Mouse (Mus musculus) adrenal gland, postnatal 14 days (tissue): ENCODE results near the gene Cers6. TPM values are rescaled to one million over a fixed set of nuclear protein-coding genes. Genes with fewer than 3 reads are reported as not detected.
A peak's percentile ranks its signal among the peaks of the same experiment; 100 is the strongest.

Source experiments
- DNase-seq: peaks from one replicate; pipeline ENCODE4 v3.0.0; 2021; ENCODE audit warnings: mixed read lengths
- total RNA-seq: library from RNA; stranded (reverse); gene quantifications from 2 replicates; pipeline ENCODE4 v1.2.3, GENCODE M21; 2021

The Cers6 gene
- total RNA-seq, 1 experiment from 2014 or later = 8.5 TPM

- DNase-seq = no peak
These were observed 23.3 kb downstream of the Cers6 start for GRCm38 (mm10) chr2:68884573-68884972.

GRCm38 (mm10) chr2:68885206-68885605 is 24.0 kb downstream of the Cers6 start:
- no peak for DNase-seq

DNA sequence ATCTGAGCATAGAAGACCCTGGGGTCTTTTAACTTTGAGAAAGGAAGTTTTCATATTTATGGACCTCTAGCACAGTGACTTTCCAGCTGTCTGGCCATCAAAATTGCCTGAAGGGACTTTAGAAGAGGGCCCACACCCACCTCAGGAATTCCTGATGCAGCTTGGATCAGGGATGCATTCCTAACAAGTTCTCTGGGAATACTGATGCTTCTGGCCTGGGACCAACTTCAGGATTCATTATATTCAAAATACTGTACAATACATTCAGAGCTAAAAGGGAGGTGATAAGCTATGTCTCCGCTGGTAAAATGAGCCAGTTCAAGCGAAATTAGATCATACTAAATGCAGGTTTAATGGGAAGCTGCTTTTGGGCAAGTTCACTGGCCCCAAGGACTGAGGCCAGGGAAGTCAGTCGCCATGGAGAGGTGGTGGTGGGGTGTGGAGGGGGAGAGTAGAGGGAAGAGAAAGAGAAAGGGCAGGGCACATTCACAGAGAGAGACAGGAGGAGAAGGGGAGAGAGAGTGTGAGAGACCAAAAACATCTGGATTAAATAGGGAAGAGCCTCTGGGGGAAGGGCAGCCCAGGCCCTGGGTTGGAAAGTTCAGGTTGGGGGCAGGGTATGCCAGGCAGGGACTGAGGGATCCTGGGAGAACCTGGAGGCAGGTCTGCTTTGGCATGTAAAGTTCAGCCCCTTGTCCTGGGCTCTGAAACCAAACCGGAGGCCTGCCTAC is 24.7 kb downstream of the Cers6 start:
- DNase-seq = no peak

DNA sequence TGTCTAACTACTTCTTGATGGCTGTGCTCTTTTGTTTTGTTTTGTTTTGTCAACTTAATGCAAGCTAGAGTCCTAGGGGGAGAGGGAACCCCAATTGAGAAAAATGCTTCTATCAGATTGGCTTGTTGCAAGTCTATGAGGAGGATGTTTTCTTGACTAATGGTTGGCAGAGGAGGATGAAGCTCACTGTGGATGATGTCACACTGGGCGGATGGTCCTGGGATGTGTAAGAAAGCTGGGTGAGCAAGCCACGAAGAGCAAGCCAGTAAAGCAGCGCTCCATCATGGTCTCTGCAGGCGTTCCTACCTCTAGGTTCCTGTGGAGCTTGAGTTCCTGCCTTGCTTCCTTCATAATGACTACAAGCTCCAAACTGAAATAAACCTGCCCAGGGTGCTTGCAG is 25.4 kb downstream of the Cers6 start:
- DNase-seq = no peak

- no peak for DNase-seq
These were observed 27.0 kb downstream of the Cers6 start for GRCm38 (mm10) chr2:68888094-68888705.

DNA sequence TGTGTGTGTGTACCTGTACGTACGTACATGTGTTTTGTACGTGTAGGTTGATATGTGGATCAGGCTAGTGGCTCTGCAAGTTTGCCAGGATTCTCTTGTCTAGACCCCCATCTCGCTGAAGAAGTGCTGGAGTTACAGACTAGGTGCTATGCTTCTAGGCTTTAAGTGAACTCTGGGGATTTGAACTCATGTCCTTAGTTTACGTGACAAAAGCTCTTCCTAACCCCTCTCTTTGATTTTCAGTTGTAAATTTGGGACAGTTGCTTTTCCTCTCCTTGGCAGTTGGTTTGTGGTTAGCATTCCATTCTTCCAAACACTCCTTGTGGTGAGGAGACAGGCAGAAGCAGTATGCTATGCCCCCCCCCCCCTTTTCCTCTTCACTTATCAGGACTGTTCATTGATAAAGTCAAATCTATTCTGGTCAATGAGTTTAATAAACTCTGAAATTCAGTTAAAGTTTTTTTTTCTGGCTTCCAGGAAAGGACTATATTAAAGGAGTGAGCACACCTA is 28.5 kb downstream of the Cers6 start:
- DNase-seq = no peak

DNA sequence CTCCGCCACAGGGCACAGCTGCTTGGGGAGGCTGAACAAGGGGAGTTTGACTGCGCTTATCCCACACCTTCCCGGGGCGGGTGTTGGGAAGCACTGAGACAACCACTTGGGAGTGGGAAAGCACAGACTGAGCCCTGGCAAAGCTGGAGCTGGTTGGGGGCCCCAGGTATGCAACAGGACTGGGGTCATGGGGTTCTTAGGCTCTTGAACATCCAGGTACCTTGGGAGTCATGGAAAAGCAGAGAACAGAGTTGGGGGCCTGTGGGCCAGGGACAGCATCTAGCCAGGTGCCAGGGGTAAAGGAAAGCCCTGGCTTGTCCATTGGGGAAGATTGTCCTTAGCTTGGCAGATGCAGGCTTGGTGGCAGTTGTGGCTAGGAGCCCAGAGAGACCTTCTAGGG is 31.2 kb downstream of the Cers6 start:
- no peak for DNase-seq

DNA sequence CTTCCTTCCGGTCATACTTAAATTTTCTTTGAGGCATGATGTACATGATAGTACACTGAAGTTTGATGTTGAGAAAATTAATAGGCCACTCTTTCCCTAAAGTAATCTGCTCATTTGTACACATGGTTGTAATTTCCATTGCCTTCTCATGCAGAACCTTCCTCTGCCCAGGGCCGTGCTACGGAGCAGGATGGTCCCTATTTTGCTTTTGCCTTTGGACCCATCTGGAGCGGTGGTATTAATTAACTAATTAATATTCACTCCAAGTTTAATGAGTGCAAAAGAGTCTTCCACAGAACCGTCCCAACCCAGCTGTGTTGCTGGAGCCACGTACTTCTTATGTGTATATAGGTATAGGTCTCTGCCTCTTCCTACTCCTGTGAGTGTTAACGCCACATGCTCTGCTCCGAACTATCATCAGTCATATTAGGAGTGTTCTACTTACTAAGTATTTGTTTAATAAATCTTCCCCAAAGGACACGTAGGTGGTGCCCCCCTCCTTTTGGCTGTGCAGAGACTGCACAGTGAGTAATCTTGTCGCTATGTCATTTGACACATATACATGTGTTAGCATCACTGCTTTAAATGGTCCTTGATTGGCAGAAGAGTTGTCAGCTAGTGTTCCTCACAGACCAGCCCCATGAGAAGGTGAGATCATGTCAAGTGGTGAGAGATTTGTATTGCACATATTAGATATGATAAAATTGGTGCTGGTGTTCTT is 34.0 kb downstream of the Cers6 start:
- DNase-seq = no peak

DNA sequence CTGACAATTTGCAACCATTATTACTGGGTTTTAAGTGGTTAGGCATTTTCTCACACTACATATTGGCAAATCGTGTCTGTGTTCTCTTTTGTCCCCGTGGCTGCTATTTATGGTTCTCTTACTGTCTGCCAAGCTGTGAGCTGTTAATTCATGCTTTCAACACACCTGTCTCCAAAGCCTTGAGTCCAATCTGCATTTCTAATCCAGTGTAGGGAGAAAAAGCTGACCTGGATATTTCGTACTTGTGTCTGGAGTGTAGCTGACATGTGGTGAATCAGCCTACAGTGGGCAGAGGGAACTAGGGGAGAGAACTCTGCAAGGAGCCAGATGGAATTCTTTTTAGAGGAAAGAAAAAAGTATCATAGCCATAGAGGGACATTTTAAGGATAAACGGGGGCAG is 35.0 kb downstream of the Cers6 start:
- DNase-seq = no peak

GRCm38 (mm10) chr2:68899770-68900521 is 38.7 kb downstream of the Cers6 start:
- no peak for DNase-seq

DNA sequence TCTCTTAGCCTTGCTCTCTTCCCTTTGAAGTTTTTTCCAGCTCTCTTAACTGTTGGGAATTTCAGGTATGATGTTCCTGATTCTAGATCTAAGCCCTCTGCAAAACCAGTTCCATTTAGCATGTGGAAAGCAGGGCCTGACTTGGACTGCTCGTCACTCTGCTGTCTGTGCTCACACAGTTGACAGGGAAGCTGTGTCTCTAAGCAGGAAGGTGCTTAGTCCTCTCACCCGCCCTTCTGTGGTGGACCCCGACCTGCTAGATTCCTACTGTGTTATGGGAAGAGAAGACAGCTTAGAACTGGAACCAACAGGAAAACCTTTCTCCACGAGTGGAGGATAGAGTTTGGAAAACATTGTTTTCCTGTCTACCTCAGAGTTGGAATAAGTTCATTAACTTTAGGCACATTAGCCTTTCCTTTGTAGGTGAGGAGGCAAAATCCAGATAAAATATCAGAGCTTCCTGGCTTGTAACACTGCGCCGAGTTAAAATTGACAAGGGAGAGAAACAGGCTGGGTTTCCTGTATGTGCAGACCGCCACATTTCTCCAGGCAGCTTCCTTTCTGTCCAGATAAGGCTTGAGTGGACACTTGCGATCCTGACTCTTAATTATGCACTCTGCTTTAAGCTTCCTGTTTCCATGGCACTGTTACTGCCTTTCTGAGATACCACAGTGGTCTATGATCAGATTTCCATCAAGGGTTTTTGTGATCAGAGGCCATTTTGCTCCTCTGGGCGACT is 39.6 kb downstream of the Cers6 start:
- no peak for DNase-seq

DNA sequence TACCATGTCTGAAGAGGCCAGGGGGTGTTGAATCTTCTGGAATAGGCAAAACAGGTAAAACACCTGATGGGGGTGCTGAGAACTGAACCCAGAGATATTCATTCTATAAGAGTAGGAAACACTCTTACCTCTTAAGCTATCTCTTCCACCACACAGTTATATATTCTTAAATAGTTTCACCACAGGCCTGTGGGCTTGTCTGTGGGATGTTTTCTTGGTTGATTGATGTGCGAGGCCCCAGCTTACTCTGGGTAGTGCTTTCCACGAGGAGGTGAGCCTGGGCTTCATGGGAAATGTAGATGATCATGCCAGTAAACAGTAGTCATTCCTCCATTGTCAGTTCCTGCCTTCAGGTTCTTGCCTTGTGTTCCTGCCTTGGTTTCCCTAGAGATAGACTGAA is 40.5 kb downstream of the Cers6 start:
- no peak for DNase-seq

GRCm38 (mm10) chr2:68902546-68902945 is 41.3 kb downstream of the Cers6 start:
- peak; percentile 43 for DNase-seq

- DNase-seq = no peak
These were observed 45.7 kb downstream of the Cers6 start for GRCm38 (mm10) chr2:68906921-68907320.

DNA sequence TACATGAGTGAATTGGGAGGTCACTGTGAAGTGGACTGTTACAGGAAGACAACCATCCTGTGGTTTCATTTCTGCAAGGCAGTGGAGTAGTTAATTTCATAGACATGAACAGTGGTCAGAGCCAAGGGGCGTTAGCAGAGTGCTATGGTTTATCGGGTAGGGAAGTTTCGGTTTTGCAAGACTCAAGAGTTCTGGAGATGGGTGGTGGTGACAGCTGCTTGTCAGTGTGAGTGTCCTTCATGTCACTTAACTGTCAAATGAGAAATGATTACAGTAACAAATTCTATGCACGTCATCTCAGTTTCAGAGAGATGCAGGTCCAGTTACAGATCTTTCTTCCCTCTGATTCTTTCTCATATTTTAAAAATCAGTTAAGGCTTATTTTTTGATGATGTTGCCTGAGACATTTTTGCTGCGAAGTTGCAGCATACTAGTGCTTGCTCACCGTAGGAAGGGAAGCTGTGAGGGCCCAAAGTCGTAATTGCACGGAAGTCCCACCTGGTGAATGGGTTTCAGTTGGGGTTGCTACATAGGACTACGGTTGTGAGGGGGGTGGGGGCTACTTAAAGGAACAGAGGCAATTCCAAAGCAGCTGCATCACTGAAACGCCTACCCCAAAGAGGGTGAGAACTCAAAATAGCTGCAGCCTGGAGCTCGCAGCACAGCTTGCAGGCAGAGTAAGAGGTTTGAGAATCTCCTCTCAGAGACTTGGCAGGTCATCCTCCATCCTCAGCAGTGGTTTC is 46.7 kb downstream of the Cers6 start:
- DNase-seq = no peak

GRCm38 (mm10) chr2:68910727-68911126 is 49.5 kb downstream of the Cers6 start:
- DNase-seq = no peak

DNA sequence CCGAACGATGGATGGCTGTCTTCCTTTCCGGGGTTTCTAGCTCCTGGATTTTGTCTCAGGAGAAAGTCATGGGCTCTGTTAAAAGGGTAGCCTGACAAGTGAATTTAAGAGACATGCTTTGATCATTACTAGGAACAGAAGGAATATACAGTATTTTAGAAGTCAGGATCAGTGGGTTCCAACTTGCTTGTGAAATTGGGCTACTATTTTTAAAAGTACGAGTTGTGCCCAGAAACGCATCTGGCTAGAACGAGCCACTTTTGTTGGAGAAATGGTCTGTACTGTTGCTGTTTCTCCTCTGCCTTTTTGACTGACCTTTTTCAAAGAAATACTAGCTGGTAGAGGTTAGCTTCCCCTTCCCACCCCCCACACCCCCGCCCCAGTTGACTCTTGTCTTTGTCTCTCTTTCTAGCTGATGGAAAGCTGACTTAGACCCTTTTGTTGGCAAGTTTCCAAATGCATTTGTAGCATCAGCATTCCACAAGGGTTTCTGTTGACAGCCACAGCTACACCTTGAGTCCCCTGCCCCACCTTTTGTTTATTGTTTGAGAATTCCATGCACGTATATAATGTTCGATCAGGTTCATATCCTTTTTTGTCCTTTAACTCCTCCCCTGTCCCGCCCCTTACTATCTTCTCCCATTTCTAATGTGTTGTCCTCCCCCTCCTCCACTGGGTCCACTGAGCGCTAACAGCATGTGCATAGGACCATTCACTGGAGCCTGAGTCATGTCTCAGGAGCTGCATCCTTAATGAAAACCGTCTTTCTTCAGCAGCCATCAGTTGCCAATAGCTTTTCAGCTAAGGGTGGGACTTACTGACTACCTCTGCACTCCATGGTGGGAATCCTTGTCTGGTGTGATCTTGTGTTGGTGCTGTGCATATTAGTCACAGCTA is 50.6 kb downstream of the Cers6 start:
- no peak for DNase-seq

DNA sequence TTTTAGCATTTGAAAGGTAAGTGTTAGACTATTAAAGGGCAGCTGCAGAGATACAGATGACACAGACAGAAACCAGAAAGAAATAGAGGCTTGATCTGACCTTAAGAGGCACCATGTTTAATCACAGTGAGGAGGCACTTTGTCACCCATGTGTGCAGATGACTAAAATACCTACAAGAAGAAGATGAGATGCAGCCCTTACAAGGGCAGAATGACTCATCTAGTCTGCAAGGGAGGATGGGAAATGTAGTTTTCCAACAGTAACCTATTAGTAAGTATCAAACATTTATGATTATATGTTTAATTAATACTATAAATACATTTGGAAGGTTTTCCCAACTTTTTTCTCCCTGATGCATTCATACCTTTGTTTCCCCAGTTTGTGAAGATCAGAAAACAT is 54.5 kb downstream of the Cers6 start:
- no peak for DNase-seq

GRCm38 (mm10) chr2:68916299-68916698 is 55.1 kb downstream of the Cers6 start:
- no peak for DNase-seq

GRCm38 (mm10) chr2:68917010-68917409 is 55.8 kb downstream of the Cers6 start:
- DNase-seq = no peak
